Mouse (Mus musculus) spleen, adult 2 months (tissue): ENCODE measurements around the gene Kifc1. TPM values are rescaled to one million over a fixed set of nuclear protein-coding genes. Genes with fewer than 3 reads are reported as not detected.
"Not testable (repeated sequence)": the region's sequence is repeated elsewhere in the genome, so short reads cannot be mapped to it uniquely, and the experiment has no call there.

ENCODE experiments used
- DNase-seq, 2 experiments: peaks; one replicate each; pipeline versions ENCODE4 v3.0.0 to v3.0.0-alpha.2; 2012 to 2021; ENCODE audit warnings: low spot score in 2 of 2, low read depth in 1 of 2
- H3K27ac ChIP-seq: fragments of 200-500 bp; 2 replicates; pipeline ENCODE4 v1.5.1; 2012; ENCODE audit warnings: low read length, inconsistent platforms; ENCODE audit not compliant: insufficient read depth
- H3K27me3 ChIP-seq: fragments of 200-500 bp; 2 replicates; pipeline ENCODE4 v1.6.1; 2012; ENCODE audit warnings: mild to moderate bottlenecking, moderate library complexity, low read length, inconsistent platforms; ENCODE audit not compliant: control insufficient read depth, insufficient read depth
- H3K36me3 ChIP-seq: fragments of 200-500 bp; 2 replicates; pipeline ENCODE4 v1.6.1; 2012; ENCODE audit warnings: mild to moderate bottlenecking, low read length, inconsistent platforms; ENCODE audit not compliant: control insufficient read depth, insufficient read depth
- H3K4me1 ChIP-seq: fragments of 200-500 bp; 2 replicates; pipeline ENCODE4 v1.6.1; 2011; ENCODE audit warnings: inconsistent platforms; ENCODE audit not compliant: control insufficient read depth, insufficient read depth, insufficient read length
- H3K4me3 ChIP-seq: fragments of 200-500 bp; 2 replicates; pipeline ENCODE4 v1.5.1; 2011; ENCODE audit warnings: mild to moderate bottlenecking, inconsistent platforms; ENCODE audit not compliant: insufficient read depth, insufficient read length; ENCODE audit errors: extremely low read depth
- CTCF ChIP-seq: fragments of 200-500 bp; IDR thresholded peaks from 2 replicates; pipeline ENCODE4 v1.5.1; 2011; ENCODE audit warnings: mild to moderate bottlenecking, inconsistent platforms; ENCODE audit not compliant: insufficient read depth, insufficient read length, insufficient replicate concordance; ENCODE audit errors: extremely low read depth
- POLR2A ChIP-seq: fragments of 200-500 bp; IDR thresholded peaks from 2 replicates; pipeline ENCODE4 v1.6.1; 2011; ENCODE audit warnings: low read depth, low read length, inconsistent platforms
- WGBS: fragments of 180-500 bp; shearing (Covaris S2); methylation state at CpG from one replicate; pipeline ENCODE4 v1.1.7; 2018; 5-methylcytosine and 5-hydroxymethylcytosine counted together
- polyA plus RNA-seq: library from polyadenylated mRNA; depleted of rRNA; stranded (reverse); fragments of >200 nt; gene quantifications from 2 replicates; pipeline ENCODE4 v1.2.3, GENCODE M21; 2012

Kifc1 gene
- polyA plus RNA-seq, 1 experiment = 11.5 TPM

DNA sequence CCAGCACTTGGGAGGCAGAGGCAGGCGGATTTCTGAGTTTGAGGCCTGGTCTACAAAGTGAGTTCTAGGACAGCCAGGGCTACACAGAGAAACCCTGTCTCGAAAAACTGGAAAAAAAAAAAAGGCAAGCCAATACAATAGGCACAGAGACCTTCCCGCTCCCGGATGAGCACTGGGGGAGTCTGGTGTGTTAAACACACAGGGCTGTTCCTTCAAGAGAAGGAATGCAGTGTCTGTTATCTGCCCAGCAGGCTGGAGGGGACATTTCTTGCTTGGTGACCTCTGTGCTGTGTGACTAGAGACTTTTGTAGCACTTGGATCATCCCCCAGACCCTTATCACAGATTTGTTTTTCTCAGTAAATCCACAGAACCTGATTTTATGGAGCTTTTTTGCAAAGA lies 11.2 kb upstream of the Kifc1 start:
- 93% methylated on average over 4 of the region's 4 CpGs for WGBS
- no peaks in the 10 kb centered on the region for H3K36me3 ChIP-seq
- H3K4me3 ChIP-seq = no peak overlapping the region
- TF ChIP-seq POLR2A (no peak), CTCF (no peak)
- H3K27ac ChIP-seq = peak overlapping the region; percentile 85
- no peaks in the 10 kb centered on the region for H3K27me3 ChIP-seq
- DNase-seq = no peak
- H3K4me1 ChIP-seq = peaks cover 6% of the 10 kb centered on the region; the same call in 1 of the 2 replicates

- Histone ChIP-seq H3K27ac (no peak overlapping the region), H3K36me3 (no peaks in the 10 kb centered on the region), H3K4me1 (peaks cover 6% of the 10 kb centered on the region; the same call in 1 of the 2 replicates), H3K4me3 (no peak overlapping the region), H3K27me3 (no peaks in the 10 kb centered on the region)
- WGBS = 85% methylated on average over 4 of the region's 4 CpGs
- DNase-seq = no peak
- no peak for TF ChIP-seq CTCF
- TF ChIP-seq POLR2A = no peak
Observed at GRCm38 (mm10) chr17:33900989-33901314, 10.5 kb upstream of the Kifc1 start.

DNA sequence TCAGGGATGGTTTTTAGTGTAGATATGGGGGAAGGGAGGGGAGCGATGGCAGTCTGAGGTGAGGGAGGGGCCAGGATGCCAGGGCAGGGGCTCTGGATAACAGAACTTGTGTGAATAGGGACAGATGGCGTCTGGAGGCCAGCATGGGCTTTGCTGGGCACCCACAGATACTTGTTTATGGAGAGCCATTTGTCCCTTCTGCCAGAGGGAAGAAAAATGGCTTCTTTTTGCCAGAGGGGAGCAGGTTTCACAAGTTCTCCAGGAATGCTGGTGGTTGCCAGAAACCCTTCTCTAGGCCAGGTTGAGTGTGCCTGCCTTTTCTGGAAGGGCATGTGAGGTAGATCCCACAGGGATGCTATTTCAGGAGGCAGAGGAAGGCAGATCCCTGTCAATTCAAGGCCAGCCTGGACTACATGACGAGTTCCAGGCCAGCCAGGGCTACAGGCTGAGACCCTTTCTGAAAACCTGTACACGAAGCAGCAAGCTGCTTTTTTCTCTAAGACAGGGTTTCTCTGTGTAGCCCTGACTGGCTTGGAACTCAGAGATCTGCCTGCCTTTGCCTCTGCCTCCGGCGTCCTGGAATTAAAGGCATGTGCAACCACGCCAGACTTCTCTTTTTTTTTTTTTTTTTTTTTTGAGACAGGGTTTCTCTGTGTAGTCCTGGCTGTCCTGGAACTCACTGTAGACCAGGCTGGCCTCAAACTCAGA lies 10.0 kb upstream of the Kifc1 start:
- no peak overlapping the region for H3K4me3 ChIP-seq
- no peak for DNase-seq
- no peak for TF ChIP-seq CTCF
- H3K4me1 ChIP-seq = peaks cover 6% of the 10 kb centered on the region; the same call in 1 of the 2 replicates
- WGBS = 84% methylated on average over 7 of the region's 7 CpGs
- H3K36me3 ChIP-seq = no peaks in the 10 kb centered on the region
- no peak overlapping the region for H3K27ac ChIP-seq
- no peaks in the 10 kb centered on the region for H3K27me3 ChIP-seq

DNA sequence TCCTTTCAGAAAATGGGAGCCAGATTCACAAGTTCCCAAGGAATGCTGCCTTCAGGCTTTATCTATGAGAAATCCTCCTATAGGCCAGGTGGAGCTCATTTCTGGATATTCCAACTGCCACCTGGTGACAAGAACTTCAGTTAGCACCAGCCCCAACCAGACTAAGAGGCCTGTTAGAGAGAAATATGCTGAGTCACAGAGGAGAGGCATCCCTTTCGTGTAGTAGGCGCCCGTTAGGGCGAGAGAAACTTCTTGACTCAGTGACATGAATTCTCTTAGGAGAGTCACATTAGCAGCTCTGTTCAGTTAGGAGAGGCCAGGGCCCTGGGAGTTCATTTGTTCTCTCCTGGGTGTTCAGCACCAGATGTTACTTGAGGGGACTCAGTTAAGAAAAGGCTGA lies 9.2 kb upstream of the Kifc1 start:
- TF ChIP-seq CTCF = no peak
- TF ChIP-seq POLR2A = no peak
- 59% methylated on average over 4 of the region's 4 CpGs for WGBS
- Histone ChIP-seq H3K36me3 (no peaks in the 10 kb centered on the region), H3K27me3 (no peaks in the 10 kb centered on the region), H3K4me1 (peaks cover 6% of the 10 kb centered on the region; the same call in 1 of the 2 replicates), H3K4me3 (no peak overlapping the region), H3K27ac (no peak overlapping the region)
- DNase-seq = no peak

- H3K4me3 ChIP-seq, H3K27ac ChIP-seq, H3K36me3 ChIP-seq, DNase-seq, H3K27me3 ChIP-seq, H3K4me1 ChIP-seq: not testable (repeated sequence)
- WGBS = 83% methylated on average over 4 of the region's 4 CpGs
Observed at GRCm38 (mm10) chr17:33898193-33898592, 7.7 kb upstream of the Kifc1 start.

GRCm38 (mm10) chr17:33897114-33897794 lies 6.8 kb upstream of the Kifc1 start:
- Histone ChIP-seq H3K4me3 (no peak overlapping the region), H3K27ac (no peak overlapping the region), H3K27me3 (no peaks in the 10 kb centered on the region), H3K4me1 (no peaks in the 10 kb centered on the region; the same call in 1 of the 2 replicates), H3K36me3 (no peaks in the 10 kb centered on the region)
- 47% methylated on average over 6 of the region's 6 CpGs for WGBS
- peak; percentile 30 to 68 for DNase-seq
- TF ChIP-seq CTCF = peak; percentile 57; the same call in 1 of the 2 replicates
- no peak for TF ChIP-seq POLR2A

GRCm38 (mm10) chr17:33893011-33893410 lies 2.5 kb upstream of the Kifc1 start:
- not testable (repeated sequence) for H3K27ac ChIP-seq, H3K4me1 ChIP-seq, H3K36me3 ChIP-seq, H3K27me3 ChIP-seq, H3K4me3 ChIP-seq, DNase-seq
- 81% methylated on average over 4 of the region's 4 CpGs for WGBS
